Comparison of ENCODE assay signal across 7 mouse cellular contexts in the genomic region with DNA sequence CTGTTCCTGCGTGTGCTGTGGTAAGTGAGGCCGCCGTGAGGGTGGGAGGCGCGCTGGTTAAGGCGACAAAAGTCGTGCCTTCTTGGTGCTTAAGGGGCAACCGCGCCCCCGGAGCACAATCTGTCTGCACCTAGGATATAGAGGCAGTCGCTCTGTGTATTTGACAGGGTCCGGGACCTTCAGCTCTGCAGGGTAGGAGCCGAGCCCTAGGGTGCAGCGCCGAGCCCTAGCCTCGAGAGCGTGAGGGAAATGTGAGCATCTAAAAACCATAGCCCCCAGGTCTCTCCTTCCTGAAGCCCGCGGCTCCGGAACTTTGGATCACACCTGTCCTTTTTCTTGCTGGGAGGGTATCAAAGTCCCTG. TPM values are rescaled to one million over a fixed set of nuclear protein-coding genes. Genes with fewer than 3 reads are reported as not detected.
A peak's percentile ranks its signal among the peaks of the same experiment; 100 is the strongest.
DNase-seq lines count a peak whose midpoint lies in the region; ATAC-seq and TF ChIP-seq lines count a peak whose summit lies in the region.

No protein-coding gene starts in this region.

- H3K36me3 ChIP-seq in thymus, adult 2 months (ENCODE audit: control insufficient read depth, insufficient read depth, low read length): no peaks in the 10 kb centered on the region
- H3K36me3 ChIP-seq in forebrain, embryonic 11.5 days (ENCODE audit: control insufficient read depth, insufficient read depth, low read length): 0 out of 2 replicates have a peak, but pooled peaks cover under 1% of the 10 kb centered on the region
- H3K36me3 ChIP-seq in liver, embryonic 14.5 days (replicated peaks; ENCODE audit: control insufficient read depth, insufficient read depth, low read depth): peaks cover 11% of the 10 kb centered on the region
- H3K36me3 ChIP-seq in stomach, embryonic 15.5 days: no peaks in the 10 kb centered on the region

- peak overlapping the region; percentile 82 for H3K9ac ChIP-seq in forebrain, embryonic 11.5 days (ENCODE audit: low read length)
- peak overlapping the region; percentile 78 for H3K9ac ChIP-seq in liver, embryonic 14.5 days (replicated peaks)
- peak overlapping the region; percentile 66 for H3K9ac ChIP-seq in stomach, embryonic 15.5 days

- H3K4me1 ChIP-seq in thymus, adult 2 months (replicated peaks; ENCODE audit: control insufficient read depth, insufficient read depth, low read length): peaks cover 3% of the 10 kb centered on the region; the same call in 1 of the 2 replicates
- H3K4me1 ChIP-seq in forebrain, embryonic 11.5 days (replicated peaks; ENCODE audit: control insufficient read depth, insufficient read depth, low read length): peaks cover 4% of the 10 kb centered on the region; the same call in 1 of the 2 replicates
- peaks cover 6 to 12% of the 10 kb centered on the region in 2 experiments; a peak in 3 of 4 replicates for H3K4me1 ChIP-seq in liver, embryonic 14.5 days (replicated peaks; ENCODE audit: control insufficient read depth in 2 of 2, insufficient read depth in 2 of 2, low read length in 1 of 2)
- H3K4me1 ChIP-seq in stomach, embryonic 15.5 days: peaks cover 5% of the 10 kb centered on the region; the same call in 1 of the 2 replicates

- peak overlapping the region; percentile 78 for H3K4me3 ChIP-seq in thymus, adult 2 months (ENCODE audit: control insufficient read depth, insufficient read depth, low read length)
- H3K4me3 ChIP-seq in forebrain, embryonic 11.5 days (ENCODE audit: low read depth, low read length): peak overlapping the region; percentile 76
- peak overlapping the region; percentile 80 to 86 for H3K4me3 ChIP-seq in liver, embryonic 14.5 days (ENCODE audit: insufficient read depth in 1 of 2, low read depth in 2 of 2, low read length in 2 of 2)
- peak overlapping the region; percentile 78 for H3K4me3 ChIP-seq in stomach, embryonic 15.5 days (replicated peaks)

- peak overlapping the region; percentile 81 for H3K4me2 ChIP-seq in forebrain, embryonic 11.5 days (ENCODE audit: low read depth, low read length, severe bottlenecking)
- peak overlapping the region; percentile 76 for H3K4me2 ChIP-seq in liver, embryonic 14.5 days (ENCODE audit: low read depth)
- peak overlapping the region; percentile 94 for H3K4me2 ChIP-seq in stomach, embryonic 15.5 days

- H3K27me3 ChIP-seq in thymus, adult 2 months (ENCODE audit: control insufficient read depth, insufficient read depth, low read length): no peaks in the 10 kb centered on the region
- no peaks in the 10 kb centered on the region for H3K27me3 ChIP-seq in forebrain, embryonic 11.5 days (ENCODE audit: control insufficient read depth, insufficient read depth, low read length)
- H3K27me3 ChIP-seq in liver, embryonic 14.5 days (ENCODE audit: control insufficient read depth, insufficient read depth, low read length): no peaks in the 10 kb centered on the region; the same call in 1 of the 2 replicates
- no peaks in the 10 kb centered on the region for H3K27me3 ChIP-seq in stomach, embryonic 15.5 days (replicated peaks)

- no peak; the same call in 1 of the 2 replicates for TF ChIP-seq CTCF in thymus, adult 2 months (IDR thresholded peaks at IDR 0.05; ENCODE audit: borderline replicate concordance, control insufficient read depth, extremely low read depth, insufficient read depth, low read length, poor library complexity)
- TF ChIP-seq CTCF in liver, embryonic 14.5 days (IDR thresholded peaks at IDR 0.05; ENCODE audit: low read depth): no peak

- WGBS in thymus, adult 2 months: 2% methylated on average over 20 of the region's 20 CpGs
- under 1% methylated on average over 20 of the region's 20 CpGs for WGBS in forebrain, embryonic 11.5 days
- under 1% methylated on average over 20 of the region's 20 CpGs for WGBS in liver, embryonic 14.5 days (ENCODE audit: insufficient replicate concordance)
- WGBS in stomach, embryonic 15.5 days: under 1% methylated on average over 20 of the region's 20 CpGs

- no peaks in the 10 kb centered on the region for H3K9me3 ChIP-seq in forebrain, embryonic 11.5 days (ENCODE audit: control insufficient read depth, low read length)
- H3K9me3 ChIP-seq in liver, embryonic 14.5 days (ENCODE audit: control insufficient read depth, low read length): no peaks in the 10 kb centered on the region
- H3K9me3 ChIP-seq in stomach, embryonic 15.5 days: no peaks in the 10 kb centered on the region

- no peak for DNase-seq in thymus, adult 2 months
- DNase-seq in thymus, postnatal 14 days: no peak
- no peak for DNase-seq in forebrain, embryonic 11.5 days (ENCODE audit: low spot score)
- no peak for DNase-seq in liver, embryonic 14.5 days (ENCODE audit: low read depth in 3 of 3, low spot score in 3 of 3)
- DNase-seq in layer of hippocampus, postnatal 14 days (ENCODE audit: low spot score in 2 of 2): no peak
- no peak for DNase-seq in cerebellum, adult 9-10 months

- ATAC-seq in forebrain, embryonic 11.5 days (replicated peaks; ENCODE audit: low FRiP score): no peak; the same call in 1 of the 2 replicates
- ATAC-seq in liver, embryonic 14.5 days (ENCODE audit: insufficient read depth): peak; percentile 69
- peak; percentile 47 for ATAC-seq in stomach, embryonic 15.5 days (ENCODE audit: insufficient read depth, low FRiP score, low read depth)

- no peak overlapping the region for H3K27ac ChIP-seq in thymus, adult 2 months (ENCODE audit: control insufficient read depth, insufficient read depth, low read length)
- H3K27ac ChIP-seq in forebrain, embryonic 11.5 days (ENCODE audit: low read depth, low read length): no peak overlapping the region
- peak overlapping the region; percentile 7; the same call in 1 of the 2 replicates for H3K27ac ChIP-seq in liver, embryonic 14.5 days
- H3K27ac ChIP-seq in stomach, embryonic 15.5 days: peak overlapping the region; percentile 16; the same call in 1 of the 2 replicates

- TF ChIP-seq EP300 in liver, embryonic 14.5 days (IDR thresholded peaks at IDR 0.05; ENCODE audit: low read depth): no peak

- no peak for TF ChIP-seq POLR2A in thymus, adult 2 months (IDR thresholded peaks at IDR 0.05; ENCODE audit: control insufficient read depth, extremely low read depth, insufficient read depth, low read length, poor library complexity)

RNA-seq across cellular contexts. Expression of a gene that starts 0.4 kb away (rescaled TPM):
- polyA plus RNA-seq in thymus, adult 2 months (2012; rRNA removed): 10.8 and 11.3 TPM in 2 replicates
- 12.5 and 13.8 TPM in 2 replicates for polyA plus RNA-seq in forebrain, embryonic 11.5 days (2014; fragmentation: Nextera tagmentation; extraction: Ambion mirVana)
- polyA plus RNA-seq in liver, embryonic 14.5 days (2012; rRNA removed): 4.9 TPM in 2 replicates
- 4.5 and 5.4 TPM in 2 replicates for polyA plus RNA-seq in liver, embryonic 14.5 days (2014; fragmentation: Nextera tagmentation; extraction: Ambion mirVana)
- 10.4 and 11.3 TPM in 2 replicates for polyA plus RNA-seq in stomach, embryonic 15.5 days (2015; fragmentation: Nextera tagmentation; extraction: Ambion mirVana)
- 10 to 100 TPM; 22.8 to 22.9 TPM for total RNA-seq in layer of hippocampus, postnatal 14 days (2021)

Comparison
In these comparisons a context has a peak if more than half of its experiments do, and no peak if none do; other contexts are left out.
1. H3K27ac ChIP-seq: peak in liver, embryonic 14.5 days (single experiment) and stomach, embryonic 15.5 days (single experiment); none in thymus, adult 2 months (single experiment) and forebrain, embryonic 11.5 days (single experiment).
2. Peak in every context shown above with its lines, with median percentiles within 50 percentile points of each other: H3K4me3 ChIP-seq, H3K4me2 ChIP-seq and H3K9ac ChIP-seq.